Mouse (Mus musculus) ovary, postnatal 10 days (tissue): Measurements from ENCODE around the gene Ftsj1.

ENCODE experiments used
- DNase-seq: peaks from one replicate; pipeline ENCODE4 v3.0.0; 2022; ENCODE audit warnings: low spot score

Ftsj1 gene

GRCm38 (mm10) chrX:8218114-8218513 lies 34.1 kb downstream of the Ftsj1 start:
- no peak for DNase-seq

GRCm38 (mm10) chrX:8217383-8217782 lies 34.8 kb downstream of the Ftsj1 start:
- no peak for DNase-seq

- no peak for DNase-seq
Observed at GRCm38 (mm10) chrX:8211490-8212207, 40.6 kb downstream of the Ftsj1 start.

GRCm38 (mm10) chrX:8209720-8210119 lies 42.5 kb downstream of the Ftsj1 start:
- no peak for DNase-seq

GRCm38 (mm10) chrX:8207224-8207623 lies 45.0 kb downstream of the Ftsj1 start:
- no peak for DNase-seq

- DNase-seq: no peak
Observed at GRCm38 (mm10) chrX:8206694-8207197, 45.5 kb downstream of the Ftsj1 start.

- DNase-seq: peak; percentile 46
Observed at GRCm38 (mm10) chrX:8206015-8206693, 46.1 kb downstream of the Ftsj1 start, which contains the start of gene Porcn. Gene Porcn, minus strand, starts transcription at chrX:8206525.

GRCm38 (mm10) chrX:8205551-8205950 lies 46.7 kb downstream of the Ftsj1 start:
- DNase-seq: no peak

- DNase-seq: no peak
Observed at GRCm38 (mm10) chrX:8205088-8205487, 47.1 kb downstream of the Ftsj1 start.

- DNase-seq: no peak
Observed at GRCm38 (mm10) chrX:8204076-8204475, 48.1 kb downstream of the Ftsj1 start.

GRCm38 (mm10) chrX:8203105-8203504 lies 49.1 kb downstream of the Ftsj1 start:
- DNase-seq: no peak

GRCm38 (mm10) chrX:8193419-8193723 lies 58.8 kb downstream of the Ftsj1 start, which contains the start of gene Ebp:
Gene Ebp, minus strand, starts transcription at chrX:8193512.
- DNase-seq: no peak

GRCm38 (mm10) chrX:8192640-8193418 lies 59.4 kb downstream of the Ftsj1 start:
- DNase-seq: peak; percentile 38

- DNase-seq: no peak
Observed at GRCm38 (mm10) chrX:8192126-8192639, 60.0 kb downstream of the Ftsj1 start.
